Mouse (Mus musculus): ENCODE results near the gene Ccdc50. TPM values are rescaled to one million over a fixed set of nuclear protein-coding genes. Genes with fewer than 3 reads are reported as not detected.

Ccdc50 gene
- polyA plus RNA-seq, 1 experiment from 2014 or later = 41.6 TPM

GRCm38 (mm10) chr16:27389534-27390282 is 1.0 kb downstream of the Ccdc50 start:
- Histone ChIP-seq H3K36me3 (ENCODE audit: control insufficient read depth, insufficient read depth, low read length) (no peaks in the 10 kb centered on the region), H3K4me1 (replicated peaks; ENCODE audit: control insufficient read depth, insufficient read depth, low read length) (peaks cover 18% of the 10 kb centered on the region), H3K27me3 (ENCODE audit: control insufficient read depth, insufficient read depth, low read depth, low read length) (no peaks in the 10 kb centered on the region), H3K4me3 (ENCODE audit: low read length) (peak overlapping the region; percentile 90), H3K4me2 (ENCODE audit: low read depth, low read length) (peak overlapping the region; percentile 75), H3K27ac (ENCODE audit: low read length) (peak overlapping the region; percentile 94), H3K9me3 (ENCODE audit: control insufficient read depth, low read length) (no peaks in the 10 kb centered on the region), H3K9ac (ENCODE audit: low read length) (peak overlapping the region; percentile 92)
- WGBS = 27% methylated on average over 7 of the region's 7 CpGs
- peak; percentile 30; the same call in 1 of the 2 replicates for ATAC-seq (ENCODE audit: low read depth)

- 77% methylated on average over 4 of the region's 4 CpGs for WGBS
- H3K9ac ChIP-seq (ENCODE audit: low read length) = no peak overlapping the region
- H3K9me3 ChIP-seq (ENCODE audit: control insufficient read depth, low read length) = no peaks in the 10 kb centered on the region
- no peak overlapping the region for H3K27ac ChIP-seq (ENCODE audit: low read length)
- no peaks in the 10 kb centered on the region for H3K27me3 ChIP-seq (ENCODE audit: control insufficient read depth, insufficient read depth, low read depth, low read length)
- H3K4me1 ChIP-seq (replicated peaks; ENCODE audit: control insufficient read depth, insufficient read depth, low read length) = peaks cover 18% of the 10 kb centered on the region
- H3K4me2 ChIP-seq (ENCODE audit: low read depth, low read length) = peak overlapping the region; percentile 75
- H3K4me3 ChIP-seq (ENCODE audit: low read length) = peak overlapping the region; percentile 90
- H3K36me3 ChIP-seq (ENCODE audit: control insufficient read depth, insufficient read depth, low read length) = no peaks in the 10 kb centered on the region
- ATAC-seq (ENCODE audit: low read depth) = no peak
These were observed 1.6 kb downstream of the Ccdc50 start for GRCm38 (mm10) chr16:27390306-27390705.

GRCm38 (mm10) chr16:27391845-27392244 is 3.2 kb downstream of the Ccdc50 start:
- no peak overlapping the region for H3K4me3 ChIP-seq (ENCODE audit: low read length)
- no peak for ATAC-seq (ENCODE audit: low read depth)
- no peaks in the 10 kb centered on the region; the same call in 1 of the 2 replicates for H3K36me3 ChIP-seq (ENCODE audit: control insufficient read depth, insufficient read depth, low read length)
- WGBS = 71% methylated on average over 2 of the region's 2 CpGs
- 0 out of 2 replicates have a peak, but pooled peaks cover 3% of the 10 kb centered on the region for H3K9me3 ChIP-seq (ENCODE audit: control insufficient read depth, low read length)
- no peaks in the 10 kb centered on the region for H3K27me3 ChIP-seq (ENCODE audit: control insufficient read depth, insufficient read depth, low read depth, low read length)
- H3K4me2 ChIP-seq (ENCODE audit: low read depth, low read length) = no peak overlapping the region
- H3K27ac ChIP-seq (ENCODE audit: low read length) = no peak overlapping the region
- H3K4me1 ChIP-seq (replicated peaks; ENCODE audit: control insufficient read depth, insufficient read depth, low read length) = peaks cover 18% of the 10 kb centered on the region
- no peak overlapping the region for H3K9ac ChIP-seq (ENCODE audit: low read length)

GRCm38 (mm10) chr16:27395251-27396037 is 6.8 kb downstream of the Ccdc50 start:
- no peaks in the 10 kb centered on the region for H3K27me3 ChIP-seq (ENCODE audit: control insufficient read depth, insufficient read depth, low read depth, low read length)
- H3K4me3 ChIP-seq (ENCODE audit: low read length) = no peak overlapping the region
- no peak overlapping the region for H3K9ac ChIP-seq (ENCODE audit: low read length)
- H3K4me1 ChIP-seq (replicated peaks; ENCODE audit: control insufficient read depth, insufficient read depth, low read length) = peaks cover 7% of the 10 kb centered on the region
- no peak for ATAC-seq (ENCODE audit: low read depth)
- 86% methylated on average over 4 of the region's 4 CpGs for WGBS
- H3K4me2 ChIP-seq (ENCODE audit: low read depth, low read length) = no peak overlapping the region
- H3K9me3 ChIP-seq (ENCODE audit: control insufficient read depth, low read length) = 0 out of 2 replicates have a peak, but pooled peaks cover 3% of the 10 kb centered on the region
- H3K27ac ChIP-seq (ENCODE audit: low read length) = no peak overlapping the region
- H3K36me3 ChIP-seq (ENCODE audit: control insufficient read depth, insufficient read depth, low read length) = no peaks in the 10 kb centered on the region; the same call in 1 of the 2 replicates

- Histone ChIP-seq H3K27ac (ENCODE audit: low read length) (no peak overlapping the region), H3K9ac (ENCODE audit: low read length) (no peak overlapping the region), H3K4me2 (ENCODE audit: low read depth, low read length) (no peak overlapping the region), H3K4me1 (replicated peaks; ENCODE audit: control insufficient read depth, insufficient read depth, low read length) (no peaks in the 10 kb centered on the region; the same call in 1 of the 2 replicates), H3K27me3 (ENCODE audit: control insufficient read depth, insufficient read depth, low read depth, low read length) (no peaks in the 10 kb centered on the region), H3K9me3 (ENCODE audit: control insufficient read depth, low read length) (0 out of 2 replicates have a peak, but pooled peaks cover 3% of the 10 kb centered on the region), H3K36me3 (ENCODE audit: control insufficient read depth, insufficient read depth, low read length) (no peaks in the 10 kb centered on the region; the same call in 1 of the 2 replicates), H3K4me3 (ENCODE audit: low read length) (no peak overlapping the region)
- no peak for ATAC-seq (ENCODE audit: low read depth)
- 93% methylated on average over 1 of the region's 1 CpGs for WGBS
These were observed 8.3 kb downstream of the Ccdc50 start for GRCm38 (mm10) chr16:27396951-27397350.

- Histone ChIP-seq H3K4me1 (replicated peaks; ENCODE audit: control insufficient read depth, insufficient read depth, low read length) (no peaks in the 10 kb centered on the region; the same call in 1 of the 2 replicates), H3K4me2 (ENCODE audit: low read depth, low read length) (no peak overlapping the region), H3K27me3 (ENCODE audit: control insufficient read depth, insufficient read depth, low read depth, low read length) (no peaks in the 10 kb centered on the region), H3K36me3 (ENCODE audit: control insufficient read depth, insufficient read depth, low read length) (no peaks in the 10 kb centered on the region; the same call in 1 of the 2 replicates), H3K9ac (ENCODE audit: low read length) (no peak overlapping the region), H3K9me3 (ENCODE audit: control insufficient read depth, low read length) (0 out of 2 replicates have a peak, but pooled peaks cover 3% of the 10 kb centered on the region), H3K4me3 (ENCODE audit: low read length) (no peak overlapping the region), H3K27ac (ENCODE audit: low read length) (no peak overlapping the region)
- WGBS = 90% methylated on average over 3 of the region's 3 CpGs
- no peak for ATAC-seq (ENCODE audit: low read depth)
These were observed 10.5 kb downstream of the Ccdc50 start for GRCm38 (mm10) chr16:27399026-27399718.

GRCm38 (mm10) chr16:27399719-27400253 is 11.1 kb downstream of the Ccdc50 start:
- no peaks in the 10 kb centered on the region; the same call in 1 of the 2 replicates for H3K36me3 ChIP-seq (ENCODE audit: control insufficient read depth, insufficient read depth, low read length)
- WGBS = 90% methylated on average over 6 of the region's 6 CpGs
- no peak overlapping the region for H3K4me2 ChIP-seq (ENCODE audit: low read depth, low read length)
- no peak overlapping the region for H3K9ac ChIP-seq (ENCODE audit: low read length)
- no peak overlapping the region for H3K4me3 ChIP-seq (ENCODE audit: low read length)
- no peaks in the 10 kb centered on the region; the same call in 1 of the 2 replicates for H3K4me1 ChIP-seq (replicated peaks; ENCODE audit: control insufficient read depth, insufficient read depth, low read length)
- no peaks in the 10 kb centered on the region for H3K27me3 ChIP-seq (ENCODE audit: control insufficient read depth, insufficient read depth, low read depth, low read length)
- H3K27ac ChIP-seq (ENCODE audit: low read length) = no peak overlapping the region
- ATAC-seq (ENCODE audit: low read depth) = no peak
- H3K9me3 ChIP-seq (ENCODE audit: control insufficient read depth, low read length) = 0 out of 2 replicates have a peak, but pooled peaks cover 3% of the 10 kb centered on the region

GRCm38 (mm10) chr16:27401579-27401978 is 12.9 kb downstream of the Ccdc50 start:
- Histone ChIP-seq H3K4me2 (ENCODE audit: low read depth, low read length) (no peak overlapping the region), H3K9me3 (ENCODE audit: control insufficient read depth, low read length) (no peaks in the 10 kb centered on the region), H3K9ac (ENCODE audit: low read length) (no peak overlapping the region), H3K4me1 (replicated peaks; ENCODE audit: control insufficient read depth, insufficient read depth, low read length) (no peaks in the 10 kb centered on the region; the same call in 1 of the 2 replicates), H3K4me3 (ENCODE audit: low read length) (no peak overlapping the region), H3K27ac (ENCODE audit: low read length) (no peak overlapping the region), H3K36me3 (ENCODE audit: control insufficient read depth, insufficient read depth, low read length) (peaks cover 7% of the 10 kb centered on the region; the same call in 1 of the 2 replicates), H3K27me3 (ENCODE audit: control insufficient read depth, insufficient read depth, low read depth, low read length) (no peaks in the 10 kb centered on the region)
- 75% methylated on average over 2 of the region's 2 CpGs for WGBS
- ATAC-seq (ENCODE audit: low read depth) = no peak
